Mouse (Mus musculus) lung, postnatal 25 days (tissue): Measurements from ENCODE around the gene Nit2.

Experiments
- DNase-seq: peaks from one replicate; pipeline ENCODE4 v3.0.0; 2022; ENCODE audit warnings: low spot score

Nit2 gene

DNA sequence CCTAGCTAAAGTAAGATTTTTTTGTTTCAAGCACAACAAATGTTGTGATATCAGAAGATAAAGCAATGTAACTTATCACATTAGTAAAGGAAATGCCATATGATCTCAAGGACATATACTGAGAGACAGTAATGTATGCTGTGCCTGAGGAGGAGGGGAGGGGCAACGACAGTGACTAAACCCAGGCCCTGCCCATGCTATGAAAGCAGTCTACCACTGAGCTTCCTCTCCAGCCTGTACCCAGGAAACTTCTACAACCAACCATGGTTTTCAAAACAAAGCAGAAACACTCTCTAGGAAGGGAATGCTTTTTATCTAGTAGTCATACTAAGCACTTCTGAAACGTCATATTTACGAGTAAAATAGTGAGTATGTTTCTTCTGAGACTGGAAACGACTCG, 4.3 kb downstream of the Nit2 start:
- DNase-seq = no peak

DNA sequence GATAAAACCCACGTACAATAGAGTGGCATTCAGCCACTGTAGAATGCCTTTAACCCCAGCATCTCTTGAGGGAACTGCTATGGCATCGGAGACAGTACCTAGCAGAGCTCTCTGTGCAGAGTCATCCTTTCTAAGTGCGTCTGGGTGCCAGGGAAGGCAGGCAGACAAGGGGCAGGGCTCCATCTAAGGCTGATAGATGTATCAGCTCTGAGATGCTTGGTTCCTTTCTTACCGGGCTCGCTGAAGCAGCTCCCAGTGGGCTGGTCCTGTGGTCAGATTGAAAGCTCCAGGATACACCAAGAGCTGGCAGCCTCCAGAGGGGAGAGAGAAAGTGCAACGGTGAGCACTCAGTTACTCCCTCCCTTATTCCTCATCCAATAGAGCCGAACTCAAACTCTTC, 7.3 kb downstream of the Nit2 start:
- DNase-seq = peak; percentile 36

DNA sequence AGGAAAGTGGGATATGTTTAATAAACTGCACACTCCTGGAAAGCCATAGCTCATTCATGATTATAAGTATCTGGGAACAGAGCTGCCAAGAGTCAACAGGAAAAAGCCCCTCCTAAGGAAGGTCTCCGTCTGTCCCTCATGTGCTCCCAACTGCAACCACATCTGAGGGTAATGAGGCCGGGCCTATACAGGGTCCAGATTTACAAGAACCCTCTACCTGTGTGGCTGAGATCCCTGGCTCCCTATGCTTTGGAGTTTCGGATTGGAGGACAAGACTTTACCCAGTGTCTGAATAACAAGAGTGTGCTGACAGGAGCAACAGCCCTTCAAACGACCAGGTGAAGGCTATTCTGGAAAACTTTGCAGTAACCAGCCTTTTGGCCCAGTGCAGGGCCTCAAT, 9.4 kb downstream of the Nit2 start:
- no peak for DNase-seq

DNA sequence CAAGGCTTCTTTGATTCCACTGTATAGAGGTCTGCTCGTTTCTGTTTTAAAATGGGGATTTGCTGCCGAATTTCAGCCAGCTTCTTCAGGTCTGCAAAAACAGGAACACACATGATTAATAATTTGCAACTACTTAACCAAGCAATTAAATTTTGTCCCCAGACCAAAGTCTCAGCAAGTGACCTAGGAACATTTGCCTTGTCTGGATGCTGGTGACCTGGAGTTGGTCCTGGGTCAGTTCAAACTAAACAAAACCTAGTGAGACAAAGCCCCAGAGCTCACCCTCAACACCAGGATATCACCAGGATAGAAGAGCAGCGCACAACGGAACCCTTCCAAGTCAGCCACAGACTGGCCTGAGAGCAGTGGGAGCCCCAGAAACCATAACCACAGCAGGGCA, 10.1 kb downstream of the Nit2 start:
- no peak for DNase-seq

DNA sequence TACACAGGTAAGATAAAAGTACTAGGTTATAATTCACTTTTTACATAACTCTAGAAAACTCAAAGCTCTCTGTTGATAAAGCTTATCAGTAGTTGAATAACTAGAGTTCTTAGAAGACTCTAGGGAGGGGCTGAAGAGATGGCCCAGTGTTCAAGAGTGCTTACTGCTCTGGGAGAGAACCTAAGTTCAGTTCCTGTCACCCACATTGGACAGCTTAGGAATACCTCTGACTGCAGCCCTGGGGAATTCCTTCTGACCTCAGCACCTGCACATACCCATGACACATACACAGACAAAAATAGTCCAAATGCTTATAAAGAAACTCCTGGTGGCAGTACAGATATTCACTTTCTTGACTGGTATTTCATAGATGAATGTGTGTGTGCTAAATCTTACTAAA, 11.2 kb downstream of the Nit2 start:
- no peak for DNase-seq

DNA sequence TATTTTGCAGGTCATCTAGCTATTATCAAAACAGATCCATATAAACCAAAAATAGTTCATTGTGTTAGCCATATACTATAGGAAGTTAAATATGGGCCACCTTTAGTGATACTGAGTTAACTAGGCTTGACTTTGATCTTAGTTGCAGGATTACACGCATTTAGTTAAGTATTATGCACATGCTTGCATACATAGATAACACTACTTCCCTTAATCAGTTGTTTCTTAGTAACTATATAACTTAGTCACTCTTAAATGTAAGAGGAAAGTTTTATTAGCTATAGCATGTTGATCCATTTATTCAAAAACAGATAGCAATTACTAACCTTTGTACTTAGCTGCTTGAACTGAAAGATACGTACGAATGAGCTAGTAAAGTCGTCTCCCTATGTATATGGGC, 15.7 kb downstream of the Nit2 start:
- DNase-seq = no peak

DNA sequence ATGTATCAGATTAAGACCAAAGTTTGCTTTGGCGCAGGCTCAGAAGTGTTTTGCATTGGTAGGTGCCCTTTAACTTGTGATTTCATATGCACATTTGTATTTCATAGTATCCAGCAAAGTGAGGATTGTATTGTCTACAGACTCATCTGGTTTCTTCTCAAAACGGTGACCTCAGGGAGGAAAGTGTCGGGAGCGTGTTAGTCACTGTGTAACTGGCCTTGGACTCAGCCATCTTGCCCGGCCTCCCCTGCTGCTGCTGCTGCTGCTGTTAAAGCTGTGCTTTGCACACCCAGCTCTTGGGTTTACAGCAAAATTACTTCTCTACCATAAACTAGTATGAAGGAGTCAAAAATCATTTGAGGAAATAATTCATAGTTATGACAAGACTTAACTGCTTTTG, 22.4 kb downstream of the Nit2 start:
- no peak for DNase-seq

DNA sequence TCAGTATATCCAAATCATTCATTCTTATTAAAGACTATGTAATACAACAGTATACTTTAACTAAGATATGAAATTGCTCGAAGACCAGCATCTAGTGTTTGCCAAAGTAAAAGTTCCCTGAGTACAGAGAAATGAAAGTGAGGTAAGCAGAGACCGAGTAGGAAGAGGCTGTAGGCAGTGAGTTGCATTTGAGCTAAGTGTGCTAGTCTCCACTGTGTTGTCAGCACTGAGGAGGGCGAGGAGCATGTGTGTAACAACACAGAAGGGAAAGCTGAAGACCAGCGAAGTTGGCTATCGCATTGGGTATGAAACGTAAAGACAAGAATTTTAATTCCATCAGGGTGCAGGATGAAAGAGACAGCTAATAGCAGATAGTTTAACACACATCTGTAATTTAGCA, 33.5 kb downstream of the Nit2 start:
- no peak for DNase-seq

DNA sequence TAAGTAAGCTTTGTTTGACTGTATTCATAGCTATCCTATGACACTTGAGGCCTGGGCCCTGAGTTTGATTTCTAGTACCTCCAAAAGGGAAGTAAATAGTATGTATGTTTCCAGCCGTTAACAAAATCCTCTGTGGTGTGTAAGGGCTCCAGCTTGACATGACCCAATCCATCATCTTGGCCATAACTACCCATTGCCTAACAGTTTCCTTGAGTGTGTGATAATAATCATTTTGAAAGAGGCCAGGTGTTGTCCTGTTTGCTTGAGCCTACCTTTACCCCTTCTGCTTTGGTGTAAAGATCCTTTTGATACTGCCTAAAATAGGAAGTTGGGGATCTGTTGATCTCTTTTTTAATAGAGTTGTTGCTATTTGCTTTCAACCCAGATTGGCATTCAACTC, 34.8 kb downstream of the Nit2 start:
- DNase-seq = no peak

DNA sequence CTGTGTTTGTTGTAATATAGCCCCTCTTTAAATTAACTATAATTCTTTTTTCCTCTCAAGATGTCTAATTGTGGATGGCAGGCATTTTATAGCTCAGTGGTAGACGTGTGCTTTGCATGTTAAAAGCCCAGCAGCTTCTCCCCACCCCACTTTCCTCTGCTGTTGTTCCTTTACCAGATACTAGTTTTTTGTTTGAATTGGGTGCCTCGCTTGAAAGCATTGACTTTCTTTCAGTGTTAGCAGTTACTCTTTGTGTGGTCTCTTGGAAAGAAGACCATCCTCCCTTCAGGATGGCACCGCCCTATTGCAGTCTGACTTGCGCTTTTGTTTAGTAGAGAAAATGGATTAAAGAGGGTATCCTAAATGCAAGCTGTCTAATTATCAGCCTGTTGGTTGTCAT, 35.6 kb downstream of the Nit2 start:
- no peak for DNase-seq

DNA sequence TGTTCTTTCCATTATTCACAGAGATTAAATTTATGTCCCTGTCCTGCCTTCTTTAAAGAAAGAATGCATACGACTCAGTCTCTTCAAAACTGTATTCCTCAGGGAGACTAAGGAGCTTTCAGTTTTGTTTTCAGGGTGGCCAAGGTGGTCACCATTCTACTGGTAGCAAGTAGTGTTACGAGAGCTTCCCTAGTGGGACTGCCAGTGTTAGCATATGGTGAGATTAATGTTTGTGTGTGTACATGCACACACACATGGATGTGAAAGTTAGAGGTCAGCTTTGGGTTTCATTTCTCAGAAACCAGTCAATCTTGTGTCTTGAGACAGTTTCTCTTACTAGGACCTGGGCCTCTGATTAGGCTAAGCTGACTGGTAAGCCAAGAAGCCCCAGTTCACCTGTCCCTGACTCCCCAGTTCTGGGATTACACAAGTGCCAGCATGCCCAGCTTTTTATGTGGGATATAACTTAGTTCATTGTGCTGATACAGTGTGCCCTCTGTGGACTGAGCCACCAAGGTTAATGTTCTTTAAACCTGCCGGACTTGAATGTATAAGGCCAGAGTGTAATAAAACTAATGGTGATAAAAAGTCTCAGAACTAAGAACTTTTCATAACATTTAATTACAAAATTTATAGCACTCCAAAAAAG, 36.3 kb downstream of the Nit2 start:
- no peak for DNase-seq

DNA sequence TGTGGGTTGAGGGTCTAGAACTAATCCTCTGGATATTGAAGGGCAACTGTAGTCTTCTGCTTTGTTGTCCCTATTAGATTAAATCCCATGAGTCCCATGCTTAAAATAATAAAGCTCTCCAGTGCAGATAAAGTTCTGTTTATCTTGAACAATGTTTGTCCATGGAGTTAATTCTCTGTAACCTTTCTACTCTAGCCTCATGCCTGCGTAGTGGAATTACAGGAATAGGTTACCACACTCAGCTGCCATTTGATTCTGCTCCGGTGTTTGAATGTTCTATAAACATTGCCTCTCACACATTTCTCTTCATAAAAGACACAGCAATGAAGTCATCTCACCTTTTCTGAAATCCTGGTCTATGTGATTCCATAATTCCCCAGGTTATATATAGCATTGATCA, 39.3 kb downstream of the Nit2 start:
- DNase-seq = no peak

DNA sequence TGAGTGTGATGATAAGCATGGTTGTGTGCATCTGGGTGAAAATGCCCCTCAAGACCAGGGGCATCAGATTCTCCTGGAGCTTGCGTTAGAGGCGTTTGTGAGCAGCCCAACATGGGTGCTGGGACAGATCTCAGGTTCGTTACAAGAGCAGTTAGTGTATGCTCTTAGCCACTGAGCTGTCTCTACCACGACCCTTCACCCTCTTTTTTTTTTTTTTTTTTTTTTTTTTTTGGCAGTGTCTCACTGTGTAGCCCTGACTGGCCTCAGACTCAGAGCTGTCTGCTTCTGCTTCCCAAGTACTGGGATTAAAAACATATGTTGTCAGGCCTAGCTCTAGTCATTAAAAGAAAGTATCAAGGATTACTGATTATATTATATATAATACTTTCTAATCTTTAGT, 40.9 kb downstream of the Nit2 start:
- DNase-seq = no peak

DNA sequence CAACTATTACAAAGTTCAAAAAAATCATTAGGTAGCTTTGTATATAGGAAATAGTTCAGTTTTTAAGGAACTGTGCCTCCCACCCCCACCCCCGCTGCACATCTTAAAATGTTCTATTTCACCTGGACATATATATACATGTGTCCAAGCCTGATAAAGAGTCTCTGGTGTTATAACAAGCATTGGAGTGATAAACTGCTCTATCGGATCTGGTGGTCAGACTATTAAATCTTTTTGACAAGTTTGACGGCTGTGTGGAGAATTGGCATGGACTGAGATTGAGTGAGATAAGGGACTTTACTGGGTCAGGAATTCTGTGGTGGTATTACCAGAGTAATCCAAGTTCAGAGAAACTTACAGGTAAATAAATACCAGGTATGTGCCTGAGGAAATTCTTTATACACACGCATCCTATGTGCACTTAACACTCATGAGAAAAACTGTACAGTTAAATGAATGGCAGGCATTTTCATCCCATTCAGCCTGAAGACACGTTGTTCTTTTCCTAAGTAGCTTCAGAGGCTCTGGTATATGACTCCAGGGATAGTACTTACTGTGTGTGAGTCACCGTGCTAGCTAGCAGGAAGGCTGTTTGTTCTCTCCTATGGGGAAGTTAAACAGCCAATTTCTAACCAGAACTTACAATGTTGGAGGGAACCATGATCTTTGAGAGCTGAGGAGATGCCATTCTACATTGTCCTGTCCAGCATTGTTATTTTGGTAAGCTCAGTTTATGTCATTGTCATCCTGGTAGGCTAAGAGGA, 44.3 kb downstream of the Nit2 start:
- DNase-seq = no peak

DNA sequence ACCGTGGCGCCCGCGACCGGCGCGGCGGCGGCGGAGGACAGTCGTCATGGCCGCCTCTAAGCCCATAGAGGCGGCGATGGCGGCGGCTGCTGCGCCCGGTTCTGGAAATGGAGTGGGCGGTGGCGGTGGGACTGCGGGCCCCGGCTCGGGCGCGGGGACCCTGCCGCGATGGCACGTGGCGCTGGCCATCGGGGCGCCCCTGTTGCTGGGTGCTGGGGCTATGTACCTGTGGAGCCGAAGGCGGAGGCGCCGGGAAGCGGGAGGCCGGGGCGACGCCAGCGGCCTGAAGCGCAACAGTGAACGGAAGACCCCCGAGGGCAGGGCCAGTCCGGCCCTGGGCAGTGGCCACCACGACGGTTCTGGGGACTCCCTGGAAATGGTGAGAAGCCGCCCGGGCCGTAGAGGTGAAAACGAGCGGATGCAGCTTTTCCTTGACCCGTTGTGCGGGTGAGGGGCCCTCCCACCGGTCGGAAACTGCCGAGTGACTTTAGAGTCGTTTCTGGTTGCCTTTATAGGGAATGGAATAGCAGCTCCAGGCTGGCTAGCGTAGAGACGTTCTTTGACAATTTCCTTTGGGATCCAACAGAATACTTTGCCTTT, 45.2 kb downstream of the Nit2 start:
- no peak for DNase-seq

DNA sequence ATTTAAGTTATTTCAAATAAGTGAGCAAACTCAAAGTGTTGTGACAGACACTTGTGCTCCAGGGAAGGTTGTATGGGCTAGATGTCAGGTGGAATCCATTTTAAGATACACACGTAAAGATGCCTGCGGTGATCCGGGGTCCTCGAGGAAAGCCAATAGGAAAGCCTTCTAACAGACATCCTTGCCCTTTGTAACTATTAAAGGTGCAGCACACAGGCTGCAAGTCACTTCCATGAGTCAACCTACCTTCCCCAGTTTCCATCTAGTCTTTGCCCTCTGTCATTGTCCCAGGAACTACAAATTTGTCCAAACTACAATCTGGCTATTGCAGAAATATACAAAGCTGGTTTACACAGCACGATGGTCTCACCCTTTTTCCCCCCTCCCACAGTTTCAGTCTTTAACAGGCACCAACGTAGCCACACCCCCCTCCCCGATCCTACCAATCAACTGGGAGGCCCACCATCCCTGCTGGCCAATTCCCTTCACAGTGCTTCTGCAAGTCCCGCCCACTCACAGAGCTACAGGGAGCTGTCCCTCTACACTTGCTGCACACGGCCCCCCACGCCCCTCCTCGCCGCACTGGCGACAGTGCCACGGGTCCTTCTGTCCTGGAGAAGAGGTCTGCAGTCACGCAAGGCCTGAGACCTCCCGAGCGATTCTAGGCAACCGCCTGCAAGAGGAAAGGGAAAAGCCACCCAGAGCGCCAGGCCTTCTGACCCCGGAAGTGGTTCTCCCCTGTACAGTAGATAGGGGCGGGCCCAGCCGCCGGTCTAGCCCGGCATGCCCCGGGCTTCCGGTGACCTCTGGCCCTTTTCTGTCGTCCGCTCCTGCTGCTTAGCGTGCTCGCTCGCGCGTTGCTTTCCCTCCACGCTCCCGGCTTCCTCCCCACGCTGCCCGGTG, 46.0 kb downstream of the Nit2 start, which contains the start of gene Tomm70a:
TSS of gene Tomm70a (plus strand) at position 791 of the 903 bp plus-strand sequence.
- peak; percentile 94 for DNase-seq

DNA sequence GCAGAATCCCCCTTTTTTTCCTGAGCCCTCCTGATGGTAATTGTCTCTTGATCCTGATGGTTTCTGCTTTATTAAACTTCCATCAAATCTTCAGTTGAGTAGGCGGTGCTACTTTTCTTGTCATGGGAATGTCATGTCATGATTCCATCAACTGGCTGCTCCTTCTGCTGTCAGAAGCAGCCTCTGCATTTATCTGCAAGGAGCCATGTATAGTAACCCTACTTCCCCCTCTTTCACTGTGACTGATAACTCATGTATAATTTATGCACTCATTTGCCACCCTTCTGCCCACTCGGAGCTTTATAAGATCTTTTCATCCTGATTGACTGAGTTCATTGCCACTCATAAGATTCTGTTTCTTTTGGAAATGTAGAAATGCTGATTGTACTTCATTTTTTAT, 49.6 kb downstream of the Nit2 start:
- DNase-seq = no peak

DNA sequence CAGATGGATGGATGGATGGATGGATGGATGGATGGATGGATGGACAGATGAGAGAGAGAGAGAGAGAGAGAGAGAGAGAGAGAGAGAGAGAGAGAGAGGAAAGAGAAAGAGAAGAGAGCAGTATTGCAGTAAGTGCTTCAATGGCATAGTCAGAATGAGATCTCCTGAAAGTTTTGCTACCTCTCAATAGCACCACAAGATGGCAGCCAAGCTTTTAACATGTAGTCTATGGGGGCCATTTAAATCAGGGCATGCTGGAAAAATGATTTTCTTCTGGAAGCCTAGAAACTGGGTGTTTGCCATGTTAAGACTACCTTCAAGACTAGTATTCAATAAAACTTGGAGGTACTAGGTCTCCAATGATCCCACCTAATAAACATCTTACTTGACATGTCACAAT, 51.1 kb downstream of the Nit2 start:
- peak; percentile 15 for DNase-seq
